Mouse (Mus musculus) liver, embryonic 13.5 days (tissue): ENCODE data around the gene Gdpd1. TPM values are rescaled to one million over a fixed set of nuclear protein-coding genes. Genes with fewer than 3 reads are reported as not detected.

Source experiments
- ATAC-seq: fragments of 200-750 bp; cut with Nextera tagmentation; 2 replicates; pipeline ENCODE4 v1.8.0; 2017; ENCODE audit warnings: low read depth, mild to moderate bottlenecking, moderate number of reproducible peaks, moderate library complexity
- DNase-seq: peaks from one replicate; pipeline ENCODE4 v3.0.0; 2022
- H3K27ac ChIP-seq: fragments of 300-500 bp; sonication (generic); 2 replicates; pipeline ENCODE4 v1.5.1; 2015; ENCODE audit warnings: moderate library complexity, mild to moderate bottlenecking, inconsistent platforms
- H3K27me3 ChIP-seq: fragments of 300-500 bp; sonication (generic); 2 replicates; pipeline ENCODE4 v1.6.1; 2015; ENCODE audit warnings: mild to moderate bottlenecking, inconsistent platforms
- H3K36me3 ChIP-seq: fragments of 300-500 bp; sonication (generic); 2 replicates; pipeline ENCODE4 v1.6.1; 2015; ENCODE audit warnings: mild to moderate bottlenecking, inconsistent platforms
- H3K4me1 ChIP-seq: fragments of 300-500 bp; sonication (generic); replicated peaks from 2 replicates; pipeline ENCODE4 v1.6.1; 2015; ENCODE audit warnings: inconsistent platforms
- H3K4me2 ChIP-seq: fragments of 300-500 bp; sonication (generic); 2 replicates; pipeline ENCODE4 v1.6.1; 2015; ENCODE audit warnings: inconsistent platforms, mild to moderate bottlenecking, moderate library complexity
- H3K4me3 ChIP-seq: fragments of 300-500 bp; sonication (generic); replicated peaks from 2 replicates; pipeline ENCODE4 v1.5.1; 2015; ENCODE audit warnings: mild to moderate bottlenecking, inconsistent platforms
- H3K9ac ChIP-seq: fragments of 300-500 bp; sonication (generic); 2 replicates; pipeline ENCODE4 v1.6.1; 2015; ENCODE audit warnings: mild to moderate bottlenecking, inconsistent platforms
- H3K9me3 ChIP-seq: fragments of 300-500 bp; sonication (generic); replicated peaks from 2 replicates; pipeline ENCODE4 v1.6.1; 2016; ENCODE audit warnings: inconsistent platforms
- WGBS: fragments of 180-500 bp; shearing (Covaris S2); methylation state at CpG from one replicate; pipeline ENCODE4 v1.1.7; 2015; ENCODE audit not compliant: insufficient replicate concordance; 5-methylcytosine and 5-hydroxymethylcytosine counted together
- microRNA counts: library from miRNA; unstranded; fragments of <30 nt; microRNA quantifications from one replicate; lab custom pipeline; 2016
- microRNA-seq: library from miRNA; unstranded; fragments of <30 nt; microRNA quantifications from one replicate; pipeline ENCODE4, GENCODE M21; 2016
- polyA plus RNA-seq: library from polyadenylated mRNA; unstranded; fragments of >200 nt; fragmentation: Nextera tagmentation; extraction: Ambion mirVana; gene quantifications from 2 replicates; pipeline ENCODE4 v1.2.1, GENCODE M21; 2015

Gdpd1 gene
- polyA plus RNA-seq, 1 experiment from 2014 or later, result 5.7 TPM

- WGBS, result 60% methylated on average over 3 of the region's 3 CpGs
- no peak overlapping the region for H3K27ac ChIP-seq
- H3K27me3 ChIP-seq, result no peaks in the 10 kb centered on the region
- no peaks in the 10 kb centered on the region for H3K36me3 ChIP-seq
- ATAC-seq (no peak), DNase-seq (no peak)
- H3K4me1 ChIP-seq, result 0 out of 2 replicates have a peak, but pooled peaks cover 5% of the 10 kb centered on the region
- H3K9me3 ChIP-seq, result no peaks in the 10 kb centered on the region
- H3K4me3 ChIP-seq, result no peak overlapping the region
- no peak overlapping the region for H3K4me2 ChIP-seq
- H3K9ac ChIP-seq, result no peak overlapping the region
These were observed 88.9 kb downstream of the Gdpd1 start for GRCm38 (mm10) chr11:86984990-86985389.

MicroRNA genes within 50 kb of the gene (microRNA counts, 519-probe panel; counts per million panel counts)
- 5,321 counts per million, percentile 58 among the panel's probes with 10 or more counts for microRNA mmu-miR-301a (lab: Ali Mortazavi, UCI)

Small RNAs within 50 kb of the gene (microRNA-seq; reads per million reads assigned to microRNA genes)
- 946 reads per million, percentile 75 among the genes with 10 or more reads in this experiment for gene Mir301

Other genes with a start within 250 kb of the Gdpd1 start
- 1.2 and 1.5 TPM in 2 replicates for gene Ypel2, start 80.4 kb downstream of the Gdpd1 start, polyA plus RNA-seq
- gene Smg8, start 12.7 kb upstream of the Gdpd1 start, polyA plus RNA-seq, result 9.0 and 10.9 TPM in 2 replicates
- 4.6 and 6.7 TPM in 2 replicates for gene Prr11, start 34.6 kb upstream of the Gdpd1 start, polyA plus RNA-seq
- gene Ska2, start 35.2 kb upstream of the Gdpd1 start, polyA plus RNA-seq, result 26.8 and 36.6 TPM in 2 replicates
- 22.4 and 26.3 TPM in 2 replicates for gene Trim37, start 53.0 kb upstream of the Gdpd1 start, polyA plus RNA-seq